Mouse (Mus musculus) MEL (cell line): ENCODE measurements around the gene Ttc16.

Experiments
- CTCF ChIP-seq, 3 experiments: IDR thresholded peaks in 2 of 3; conservative IDR thresholded peaks in 1 of 3; 2 replicates each; pipeline ENCODE4 v1.5.1; 2011 to 2012; ENCODE audit warnings: low read length in 3 of 3, low read depth in 2 of 3, mild to moderate bottlenecking in 2 of 3, improper control_type of control experiment in 1 of 3, inconsistent platforms in 1 of 3, mixed read lengths in 1 of 3, moderate library complexity in 1 of 3; ENCODE audit not compliant: control insufficient read depth in 1 of 3, insufficient read depth in 1 of 3, poor library complexity in 1 of 3, severe bottlenecking in 1 of 3
- EP300 ChIP-seq, 2 experiments: IDR thresholded peaks; 2 replicates each; pipeline ENCODE4 v1.6.1; 2011; ENCODE audit warnings: improper control_type of control experiment in 2 of 2, low read length in 2 of 2, low read depth in 1 of 2, mild to moderate bottlenecking in 1 of 2
- GATA1 ChIP-seq: IDR thresholded peaks from 2 replicates; pipeline ENCODE4 v1.6.1; 2011; ENCODE audit warnings: low read depth, low read length, improper control_type of control experiment
- HCFC1 ChIP-seq: IDR thresholded peaks from 2 replicates; pipeline ENCODE4 v1.6.1; 2012; ENCODE audit warnings: low read depth, mild to moderate bottlenecking, inconsistent platforms, low read length, improper control_type of control experiment, moderate library complexity
- JUND ChIP-seq: IDR thresholded peaks from 2 replicates; pipeline ENCODE4 v1.6.1; 2011; ENCODE audit warnings: low read depth, mild to moderate bottlenecking, improper control_type of control experiment, low read length
- MAFK ChIP-seq: IDR thresholded peaks from 2 replicates; pipeline ENCODE4 v1.6.1; 2011; ENCODE audit warnings: low read depth, mild to moderate bottlenecking, low read length, improper control_type of control experiment, borderline replicate concordance
- MAX ChIP-seq: IDR thresholded peaks from 2 replicates; pipeline ENCODE4 v1.6.1; 2011; ENCODE audit warnings: low read length, improper control_type of control experiment
- MAZ ChIP-seq: IDR thresholded peaks from 2 replicates; pipeline ENCODE4 v1.6.1; 2012; ENCODE audit warnings: low read depth, mild to moderate bottlenecking, inconsistent platforms, low read length, improper control_type of control experiment
- MYB ChIP-seq: IDR thresholded peaks from 2 replicates; pipeline ENCODE4 v1.6.1; 2011; ENCODE audit warnings: mild to moderate bottlenecking, low read depth, low read length, improper control_type of control experiment
- MYC ChIP-seq: IDR thresholded peaks from 2 replicates; pipeline ENCODE4 v1.6.1; 2011; ENCODE audit warnings: low read depth, mild to moderate bottlenecking, low read length, improper control_type of control experiment, moderate library complexity
- POLR2A ChIP-seq, 2 experiments: IDR thresholded peaks; 2 replicates each; pipeline ENCODE4 v1.6.1; 2011 to 2012; ENCODE audit warnings: low read length in 2 of 2, mild to moderate bottlenecking in 2 of 2, control low read depth in 1 of 2, improper control_type of control experiment in 1 of 2, low read depth in 1 of 2, moderate library complexity in 1 of 2; ENCODE audit not compliant: control insufficient read depth in 1 of 2, insufficient read depth in 1 of 2, poor library complexity in 1 of 2
- RAD21 ChIP-seq: IDR thresholded peaks from 2 replicates; pipeline ENCODE4 v1.6.1; 2011; ENCODE audit warnings: mild to moderate bottlenecking, low read depth, low read length, improper control_type of control experiment
- TCF12 ChIP-seq: IDR thresholded peaks from 2 replicates; pipeline ENCODE4 v1.6.1; 2014; ENCODE audit warnings: low read depth, mild to moderate bottlenecking, inconsistent platforms, low read length, improper control_type of control experiment, moderate library complexity

- TF ChIP-seq POLR2A (IDR thresholded peaks at IDR 0.05; ENCODE audit: control insufficient read depth in 1 of 2, insufficient read depth in 1 of 2, low read depth in 1 of 2, low read length in 2 of 2, poor library complexity in 1 of 2) (no peak), RAD21 (no peak), CTCF (IDR thresholded peaks at IDR 0.05 in 2 of 3, conservative IDR thresholded peaks at IDR 0.05 in 1 of 3; ENCODE audit: control insufficient read depth in 1 of 3, insufficient read depth in 1 of 3, low read depth in 2 of 3, low read length in 3 of 3, poor library complexity in 1 of 3, severe bottlenecking in 1 of 3) (no peak), MYB (no peak), EP300 (IDR thresholded peaks at IDR 0.05; ENCODE audit: low read depth in 1 of 2, low read length in 2 of 2) (no peak), TCF12 (no peak), JUND (no peak), MYC (no peak), MAZ (no peak), HCFC1 (no peak), MAFK (no peak), MAX (no peak), GATA1 (no peak)
These were observed 39.1 kb downstream of the Ttc16 start for GRCm38 (mm10) chr2:32736306-32736829.
